Comparison of ENCODE assay signal across 9 mouse cellular contexts in the genomic region with DNA sequence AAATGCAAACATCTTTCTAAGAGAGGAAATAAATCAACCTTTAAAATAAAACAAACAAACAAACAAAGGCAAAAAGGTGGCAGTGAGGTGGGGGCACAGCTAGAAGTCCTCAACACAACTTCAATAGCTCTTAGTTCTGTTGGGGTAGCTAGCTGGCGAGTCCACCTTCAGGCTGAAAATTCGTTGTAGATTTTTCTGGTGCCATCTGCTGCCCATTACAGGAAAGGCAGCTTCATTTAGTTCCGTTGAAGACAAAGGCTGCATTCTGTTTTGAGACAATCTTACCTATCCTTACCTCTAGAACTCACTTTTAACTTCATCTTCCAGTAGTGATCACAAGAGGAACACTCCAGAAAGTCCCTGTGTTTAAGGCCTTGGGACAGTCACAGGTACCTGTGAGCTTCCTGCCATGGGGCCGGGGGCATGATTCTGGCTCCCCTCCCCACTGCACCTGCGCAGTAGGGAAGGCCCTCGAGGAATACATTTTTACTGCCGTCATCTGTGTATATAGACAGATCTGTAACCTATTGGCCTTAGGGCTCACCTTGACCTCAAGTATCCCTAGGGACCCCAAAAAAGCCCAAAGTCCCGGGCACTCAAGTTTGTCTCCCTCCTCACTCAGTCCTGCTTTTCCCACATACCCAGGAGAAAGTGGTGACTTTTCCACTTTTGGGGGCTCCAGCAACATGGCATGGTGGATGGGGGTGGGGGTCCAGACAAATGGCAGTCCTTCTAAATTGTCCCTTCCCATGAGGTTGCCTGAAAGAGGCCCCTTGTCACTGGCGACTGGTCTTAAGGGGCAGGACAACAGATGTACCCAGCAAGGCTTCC. TPM values are rescaled to one million over a fixed set of nuclear protein-coding genes. Genes with fewer than 3 reads are reported as not detected.
A peak's percentile ranks its signal among the peaks of the same experiment; 100 is the strongest.
DNase-seq lines count a peak whose midpoint lies in the region; ATAC-seq and TF ChIP-seq lines count a peak whose summit lies in the region.
"Had no signal": no experiment of that assay in that cellular context is flagged by ENCODE, and none has a peak within 500 bp of the region (broad histone marks: within the 10 kb centered on the region; RNA-seq: fewer than 3 reads in every experiment).

No protein-coding gene starts in this region.

- peak; percentile 55 for DNase-seq in gastrocnemius, adult 18-20 months (ENCODE audit: low spot score)
- DNase-seq in gastrocnemius, postnatal 14 days: no peak
- peak; percentile 45 for DNase-seq in G1E (ENCODE audit: low spot score)
- DNase-seq in heart, postnatal 0 days (ENCODE audit: low spot score): peak; percentile 55
- peak; percentile 63 for DNase-seq in layer of hippocampus, adult 9-10 months (ENCODE audit: low spot score)
- peak; percentile 93 for DNase-seq in midbrain, embryonic 11.5 days (ENCODE audit: low spot score, missing footprints)
- DNase-seq in spleen, postnatal 4 days (ENCODE audit: low spot score in 2 of 2): peak; percentile 39 to 68

- peak; percentile 31; the same call in 1 of the 2 replicates for TF ChIP-seq CTCF in G1E (IDR thresholded peaks at IDR 0.05; ENCODE audit: low read depth, low read length)
- TF ChIP-seq CTCF in heart, postnatal 0 days (IDR thresholded peaks at IDR 0.05; ENCODE audit: low read depth): peak; percentile 73

- TF ChIP-seq EP300 in heart, postnatal 0 days (IDR thresholded peaks at IDR 0.05; ENCODE audit: low read depth): no peak

- peaks cover 9% of the 10 kb centered on the region for H3K4me1 ChIP-seq in G1E (ENCODE audit: insufficient read depth, low read depth, low read length)
- peaks cover 20% of the 10 kb centered on the region; the same call in 1 of the 2 replicates for H3K4me1 ChIP-seq in heart, postnatal 0 days (ENCODE audit: control insufficient read depth, insufficient read depth)
- H3K4me1 ChIP-seq in midbrain, embryonic 11.5 days (ENCODE audit: control insufficient read depth, insufficient read depth, low read length): peaks cover 5% of the 10 kb centered on the region; the same call in 1 of the 2 replicates

- H3K27me3 ChIP-seq in G1E (ENCODE audit: insufficient read depth, low read length): peaks cover 33% of the 10 kb centered on the region
- H3K27me3 ChIP-seq in heart, postnatal 0 days (ENCODE audit: control insufficient read depth, insufficient read depth, low read length): no peaks in the 10 kb centered on the region
- H3K27me3 ChIP-seq in midbrain, embryonic 11.5 days (ENCODE audit: control insufficient read depth, insufficient read depth, low read length): peaks cover 16% of the 10 kb centered on the region

- H3K36me3 ChIP-seq in G1E (replicated peaks): no peaks in the 10 kb centered on the region
- H3K36me3 ChIP-seq in heart, postnatal 0 days (replicated peaks; ENCODE audit: control insufficient read depth, insufficient read depth, low read length): no peaks in the 10 kb centered on the region
- no peaks in the 10 kb centered on the region for H3K36me3 ChIP-seq in midbrain, embryonic 11.5 days (ENCODE audit: control insufficient read depth, insufficient read depth, low read length)

- intact Hi-C loops in gastrocnemius, postnatal 14 days (cut with DNase I; ENCODE audit: low total_unique reads): loop anchor here (10.0 kb wide), 1 partner anchor 405 kb away; no protein-coding TSS in a partner anchor

- H3K9ac ChIP-seq in heart, postnatal 0 days (replicated peaks; ENCODE audit: low read depth, low read length): no peak overlapping the region
- H3K9ac ChIP-seq in midbrain, embryonic 11.5 days (ENCODE audit: low read length): no peak overlapping the region

- H3K4me2 ChIP-seq in heart, postnatal 0 days (ENCODE audit: low read depth, low read length): no peak overlapping the region
- no peak overlapping the region for H3K4me2 ChIP-seq in midbrain, embryonic 11.5 days

- 47% methylated on average over 9 of the region's 9 CpGs for WGBS in heart, postnatal 0 days
- WGBS in midbrain, embryonic 11.5 days: 47% methylated on average over 9 of the region's 9 CpGs

- peak; percentile 28 for ATAC-seq in G1E (ENCODE audit: extremely low read depth, insufficient number of reproducible peaks, low FRiP score, poor library complexity, severe bottlenecking)
- ATAC-seq in common myeloid progenitor, adult 5-6 weeks (replicated peaks; ENCODE audit: low read depth, poor library complexity, severe bottlenecking): peak; percentile 61
- no peak for ATAC-seq in heart, postnatal 0 days (ENCODE audit: insufficient read depth, low read depth)
- peak; percentile 41; the same call in 1 of the 2 replicates for ATAC-seq in midbrain, embryonic 11.5 days (ENCODE audit: low FRiP score)

- H3K4me3 ChIP-seq in G1E (ENCODE audit: low read depth, low read length): no peak overlapping the region
- H3K4me3 ChIP-seq in heart, postnatal 0 days (ENCODE audit: low read depth, low read length): no peak overlapping the region
- H3K4me3 ChIP-seq in midbrain, embryonic 11.5 days (ENCODE audit: low read depth, low read length): no peak overlapping the region

- H3K9me3 ChIP-seq in G1E (replicated peaks): no peaks in the 10 kb centered on the region
- H3K9me3 ChIP-seq in heart, postnatal 0 days (replicated peaks; ENCODE audit: control insufficient read depth, low read length): no peaks in the 10 kb centered on the region
- no peaks in the 10 kb centered on the region for H3K9me3 ChIP-seq in midbrain, embryonic 11.5 days (ENCODE audit: control insufficient read depth, low read length)

- no peak overlapping the region for H3K27ac ChIP-seq in heart, postnatal 0 days (ENCODE audit: low read depth)
- H3K27ac ChIP-seq in midbrain, embryonic 11.5 days (ENCODE audit: low read depth, low read length): no peak overlapping the region

RNA-seq across cellular contexts. Expression of a gene that starts 0.7 kb away (rescaled TPM):
- under 1 TPM; 0.16 to 0.36 TPM for total RNA-seq in gastrocnemius, adult 18-20 months (2021)
- total RNA-seq in gastrocnemius, postnatal 14 days (2021): 10 to 100 TPM in 1 of 2 experiments, 1 to 10 TPM in 1; 9.6 to 24.2 TPM
- not detected in 2 replicates for total RNA-seq in G1E (2014; fragmentation: Nextera tagmentation)
- total RNA-seq in G1E (2017): 0.05 and 0.12 TPM in 2 replicates
- polyA plus RNA-seq in G1E (2012): not detected in 2 replicates
- not detected in 2 replicates for total RNA-seq in common myeloid progenitor, adult 5-6 weeks (2017)
- 8.1 and 9.5 TPM in 2 replicates for total RNA-seq in heart, postnatal 0 days (2014; rRNA removed; ENCODE audit: low replicate concordance)
- 16.6 and 18.6 TPM in 2 replicates for polyA plus RNA-seq in heart, postnatal 0 days (2015; fragmentation: Nextera tagmentation; extraction: Ambion mirVana)
- polyA plus RNA-seq in midbrain, embryonic 11.5 days (2014; fragmentation: Nextera tagmentation; extraction: Ambion mirVana): 5.3 and 6.9 TPM in 2 replicates

RNA-seq across cellular contexts. Expression of a gene that starts 40.2 kb away (rescaled TPM):
- total RNA-seq in gastrocnemius, adult 18-20 months (2021): not detected
- not detected for total RNA-seq in gastrocnemius, postnatal 14 days (2021)
- total RNA-seq in G1E (2014; fragmentation: Nextera tagmentation) (not detected in 2 replicates), G1E (2017) (not detected in 2 replicates)
- not detected in 2 replicates for polyA plus RNA-seq in G1E (2012)
- total RNA-seq in common myeloid progenitor, adult 5-6 weeks (2017): not detected in 2 replicates
- total RNA-seq in heart, postnatal 0 days (2014; rRNA removed; ENCODE audit: low replicate concordance): not detected in 2 replicates
- polyA plus RNA-seq in heart, postnatal 0 days (2015; fragmentation: Nextera tagmentation; extraction: Ambion mirVana): not detected in 2 replicates
- polyA plus RNA-seq in midbrain, embryonic 11.5 days (2014; fragmentation: Nextera tagmentation; extraction: Ambion mirVana): not detected in 2 replicates
- polyA plus RNA-seq: heart, embryonic 16.5 days had no signal

RNA-seq across cellular contexts. Expression of a gene that starts 40.3 kb away (rescaled TPM):
- 100 to 1,000 TPM; 104 to 114 TPM for total RNA-seq in gastrocnemius, adult 18-20 months (2021)
- 10 to 100 TPM; 75.2 to 93.8 TPM for total RNA-seq in gastrocnemius, postnatal 14 days (2021)
- total RNA-seq in G1E (2014; fragmentation: Nextera tagmentation) (350 and 399 TPM in 2 replicates), G1E (2017) (977 and 998 TPM in 2 replicates)
- 153 and 174 TPM in 2 replicates for polyA plus RNA-seq in G1E (2012)
- 4.0 and 5.5 TPM in 2 replicates for total RNA-seq in common myeloid progenitor, adult 5-6 weeks (2017)
- total RNA-seq in heart, postnatal 0 days (2014; rRNA removed; ENCODE audit: low replicate concordance): 139 and 157 TPM in 2 replicates
- polyA plus RNA-seq in heart, postnatal 0 days (2015; fragmentation: Nextera tagmentation; extraction: Ambion mirVana): 90.6 and 91.7 TPM in 2 replicates
- 27.2 and 29.7 TPM in 2 replicates for polyA plus RNA-seq in midbrain, embryonic 11.5 days (2014; fragmentation: Nextera tagmentation; extraction: Ambion mirVana)

Comparison
In these comparisons a context has a peak if more than half of its experiments do, and no peak if none do; other contexts are left out.
1. RNA of a gene that starts 40.3 kb away (total RNA-seq): 350 to 998 TPM in G1E, 139 to 157 TPM in heart, postnatal 0 days, 104 to 114 TPM in gastrocnemius, adult 18-20 months and 75.2 to 93.8 TPM in gastrocnemius, postnatal 14 days; 4.0 to 5.5 TPM in common myeloid progenitor, adult 5-6 weeks; every median in the first group is over 10 times any median in the second.